Mouse (Mus musculus) 416B (cell line): ENCODE data around the gene Lrrc57.

Experiments
- DNase-seq: peaks from one replicate; pipeline ENCODE4 v3.0.0; 2011; ENCODE audit warnings: low read depth

Gene Lrrc57

GRCm38 (mm10) chr2:120599506-120599905, 9.8 kb downstream of the Lrrc57 start:
- peak; percentile 75 for DNase-seq

- no peak for DNase-seq
Measured at GRCm38 (mm10) chr2:120597734-120598133, 11.6 kb downstream of the Lrrc57 start.

GRCm38 (mm10) chr2:120592227-120592626, 17.1 kb downstream of the Lrrc57 start:
- no peak for DNase-seq

GRCm38 (mm10) chr2:120589759-120590158, 19.6 kb downstream of the Lrrc57 start:
- DNase-seq: no peak

- peak; percentile 84 for DNase-seq
Measured at GRCm38 (mm10) chr2:120578286-120578685, 31.0 kb downstream of the Lrrc57 start.

- DNase-seq: no peak
Measured at GRCm38 (mm10) chr2:120577799-120578198, 31.5 kb downstream of the Lrrc57 start.

- DNase-seq: peak; percentile 75
Measured at GRCm38 (mm10) chr2:120575978-120576377, 33.3 kb downstream of the Lrrc57 start.

GRCm38 (mm10) chr2:120575121-120575520, 34.2 kb downstream of the Lrrc57 start:
- no peak for DNase-seq

- peak; percentile 60 for DNase-seq
Measured at GRCm38 (mm10) chr2:120572161-120572560, 37.2 kb downstream of the Lrrc57 start.

- no peak for DNase-seq
Measured at GRCm38 (mm10) chr2:120571081-120571480, 38.2 kb downstream of the Lrrc57 start.

- peak; percentile 19 for DNase-seq
Measured at GRCm38 (mm10) chr2:120567798-120568320, 41.5 kb downstream of the Lrrc57 start.

- peak; percentile 94 for DNase-seq
Measured at GRCm38 (mm10) chr2:120566886-120567797, 42.2 kb downstream of the Lrrc57 start, which contains the start of gene Snap23. Snap23 (plus strand) TSS chr2:120567671.

GRCm38 (mm10) chr2:120565363-120565762, 44.0 kb downstream of the Lrrc57 start:
- DNase-seq: peak; percentile 55

- DNase-seq: peak; percentile 32
Measured at GRCm38 (mm10) chr2:120564548-120565188, 44.7 kb downstream of the Lrrc57 start.

GRCm38 (mm10) chr2:120563235-120563990, 45.9 kb downstream of the Lrrc57 start, which contains the start of gene Zfp106:
Zfp106 (minus strand) TSS chr2:120563843.
- peak; percentile 94 for DNase-seq

GRCm38 (mm10) chr2:120562859-120563234, 46.5 kb downstream of the Lrrc57 start:
- peak; percentile 49 for DNase-seq

- no peak for DNase-seq
Measured at GRCm38 (mm10) chr2:120561524-120561923, 47.8 kb downstream of the Lrrc57 start.

- peak; percentile 66 for DNase-seq
Measured at GRCm38 (mm10) chr2:120558813-120559212, 50.5 kb downstream of the Lrrc57 start.

- DNase-seq: no peak
Measured at GRCm38 (mm10) chr2:120556868-120557267, 52.5 kb downstream of the Lrrc57 start.
